Mouse (Mus musculus) lung, adult 2 months (tissue): ENCODE data around the gene Nwd1. TPM values are rescaled to one million over a fixed set of nuclear protein-coding genes. Genes with fewer than 3 reads are reported as not detected.

Experiments
- DNase-seq: peaks from one replicate; pipeline ENCODE4 v3.0.0; 2022
- H3K4me1 ChIP-seq: fragments of 200-500 bp; 2 replicates; pipeline ENCODE4 v1.6.1; 2011; ENCODE audit warnings: low read length; ENCODE audit not compliant: control insufficient read depth, insufficient read depth
- H3K4me3 ChIP-seq: fragments of 200-500 bp; replicated peaks from 2 replicates; pipeline ENCODE3; 2011; ENCODE audit warnings: low read depth, mild to moderate bottlenecking, control low read depth, low read length; ENCODE audit errors: extremely low read depth
- CTCF ChIP-seq: fragments of 200-500 bp; IDR thresholded peaks from 2 replicates; pipeline ENCODE4 v1.5.1; 2011; ENCODE audit warnings: mild to moderate bottlenecking, low read length, control low read depth; ENCODE audit not compliant: insufficient read depth
- POLR2A ChIP-seq: fragments of 200-500 bp; IDR thresholded peaks from 2 replicates; pipeline ENCODE4 v1.6.1; 2011; ENCODE audit warnings: low read depth, mild to moderate bottlenecking, control low read depth, low read length, borderline replicate concordance; ENCODE audit errors: extremely low read depth
- WGBS: fragments of 180-500 bp; shearing (Covaris S2); methylation state at CpG from one replicate; pipeline ENCODE4 v1.1.7; 2018; 5-methylcytosine and 5-hydroxymethylcytosine counted together
- polyA plus RNA-seq: library from polyadenylated mRNA; depleted of rRNA; stranded (reverse); fragments of >200 nt; gene quantifications from 2 replicates; pipeline ENCODE4 v1.2.3, GENCODE M21; 2012; rRNA removed

The Nwd1 gene
- polyA plus RNA-seq, 1 experiment, result 0.97 TPM

- Histone ChIP-seq H3K4me1 (peaks cover 9% of the 10 kb centered on the region), H3K4me3 (no peak overlapping the region)
- no peak for TF ChIP-seq CTCF
- no peak for TF ChIP-seq POLR2A
- DNase-seq, result peak; percentile 1
These were observed 111.8 kb downstream of the Nwd1 start for GRCm38 (mm10) chr8:72758310-72758709.

GRCm38 (mm10) chr8:72760216-72760615 lies 113.7 kb downstream of the Nwd1 start:
- WGBS, result 89% methylated on average over 3 of the region's 3 CpGs
- no peak for DNase-seq
- H3K4me1 ChIP-seq, result peaks cover 9% of the 10 kb centered on the region
- TF ChIP-seq CTCF, result no peak
- TF ChIP-seq POLR2A, result no peak
- no peak overlapping the region for H3K4me3 ChIP-seq

- no peak for DNase-seq
These were observed 115.0 kb downstream of the Nwd1 start, which contains the start of gene F2rl3 for GRCm38 (mm10) chr8:72761322-72762051. Gene F2rl3, plus strand, starts transcription at chr8:72761880.

DNA sequence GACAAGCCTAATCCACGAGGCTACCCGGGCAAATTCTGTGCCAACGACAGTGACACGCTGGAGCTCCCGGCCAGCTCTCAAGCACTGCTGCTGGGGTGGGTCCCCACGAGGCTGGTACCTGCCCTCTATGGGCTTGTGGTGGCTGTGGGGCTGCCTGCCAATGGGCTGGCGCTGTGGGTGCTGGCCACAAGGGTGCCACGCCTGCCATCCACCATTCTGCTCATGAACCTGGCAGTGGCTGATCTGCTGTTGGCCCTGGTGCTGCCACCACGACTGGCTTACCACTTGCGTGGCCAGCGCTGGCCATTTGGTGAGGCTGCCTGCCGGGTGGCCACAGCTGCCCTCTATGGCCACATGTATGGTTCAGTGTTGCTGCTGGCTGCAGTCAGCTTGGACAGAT lies 115.8 kb downstream of the Nwd1 start:
- WGBS, result 70% methylated on average over 12 of the region's 12 CpGs
- H3K4me1 ChIP-seq, result peaks cover 9% of the 10 kb centered on the region
- no peak overlapping the region for H3K4me3 ChIP-seq
- no peak for TF ChIP-seq POLR2A
- no peak for TF ChIP-seq CTCF
- DNase-seq, result no peak

More at GRCm38 (mm10) chr8:72761322-72762051, 115.0 kb downstream of the Nwd1 start, which contains the start of gene F2rl3:
- Histone ChIP-seq H3K4me3 (no peak within 1 kb of the TSS), H3K4me1 (peaks cover 9% of the 10 kb centered on the region)
- no peak for TF ChIP-seq CTCF
- no peak for TF ChIP-seq POLR2A
- 43% methylated on average over 7 of the region's 7 CpGs for WGBS

GRCm38 (mm10) chr8:72765696-72766095 lies 119.2 kb downstream of the Nwd1 start:
- Histone ChIP-seq H3K4me1 (peaks cover 9% of the 10 kb centered on the region), H3K4me3 (no peak overlapping the region)
- 86% methylated on average over 4 of the region's 4 CpGs for WGBS
- no peak for TF ChIP-seq POLR2A
- no peak for TF ChIP-seq CTCF
- no peak for DNase-seq

DNA sequence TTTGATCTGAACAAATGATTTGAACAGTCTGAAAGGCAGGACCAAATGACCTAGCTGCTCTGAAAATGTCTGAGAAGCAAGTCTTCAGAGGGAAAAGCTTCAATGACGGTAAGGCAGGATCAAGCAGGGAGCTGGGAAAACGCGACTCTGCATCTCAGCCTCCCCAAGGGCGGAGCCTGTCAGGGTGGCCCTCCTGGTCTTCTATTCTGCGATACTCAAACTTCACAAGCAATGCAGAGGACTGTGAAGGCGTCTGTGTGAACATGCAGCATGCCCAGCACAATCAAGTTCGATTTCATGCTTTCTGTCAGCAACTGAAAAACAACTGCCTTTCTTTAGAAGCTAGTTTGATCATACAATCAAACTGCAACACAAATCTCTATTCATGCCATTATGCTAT lies 120.3 kb downstream of the Nwd1 start:
- H3K4me3 ChIP-seq, result no peak overlapping the region
- 54% methylated on average over 7 of the region's 7 CpGs for WGBS
- peaks cover 4% of the 10 kb centered on the region; the same call in 1 of the 2 replicates for H3K4me1 ChIP-seq
- TF ChIP-seq POLR2A (no peak), CTCF (no peak)
- DNase-seq, result no peak

Other genes starting within 250 kb of the Nwd1 start
- gene Eps15l1, start 225.3 kb upstream of the Nwd1 start, polyA plus RNA-seq, result 35.5 and 48.3 TPM in 2 replicates
- 0.49 and 0.51 TPM in 2 replicates for gene Calr3, start 202.8 kb upstream of the Nwd1 start, polyA plus RNA-seq
- gene 1700030K09Rik, start 202.8 kb upstream of the Nwd1 start, polyA plus RNA-seq, result 6.4 and 8.7 TPM in 2 replicates
- gene Cherp, start 171.5 kb upstream of the Nwd1 start, polyA plus RNA-seq, result 44.5 and 47.0 TPM in 2 replicates
- gene Slc35e1, start 154.1 kb upstream of the Nwd1 start, polyA plus RNA-seq, result 66.5 and 74.9 TPM in 2 replicates
- 10.0 and 14.3 TPM in 2 replicates for gene Med26, start 98.4 kb upstream of the Nwd1 start, polyA plus RNA-seq
- gene Smim7, start 75.6 kb upstream of the Nwd1 start, polyA plus RNA-seq, result 42.2 and 48.3 TPM in 2 replicates
- 39.3 and 101 TPM in 2 replicates for gene Tmem38a, start 74.7 kb upstream of the Nwd1 start, polyA plus RNA-seq
- 89.9 and 108 TPM in 2 replicates for gene Sin3b, start 76.6 kb downstream of the Nwd1 start, polyA plus RNA-seq
- 1.9 and 2.1 TPM in 2 replicates for gene F2rl3, start 115.2 kb downstream of the Nwd1 start, polyA plus RNA-seq